Comparison of ENCODE assay signal across 20 mouse cellular contexts in the genomic region with DNA sequence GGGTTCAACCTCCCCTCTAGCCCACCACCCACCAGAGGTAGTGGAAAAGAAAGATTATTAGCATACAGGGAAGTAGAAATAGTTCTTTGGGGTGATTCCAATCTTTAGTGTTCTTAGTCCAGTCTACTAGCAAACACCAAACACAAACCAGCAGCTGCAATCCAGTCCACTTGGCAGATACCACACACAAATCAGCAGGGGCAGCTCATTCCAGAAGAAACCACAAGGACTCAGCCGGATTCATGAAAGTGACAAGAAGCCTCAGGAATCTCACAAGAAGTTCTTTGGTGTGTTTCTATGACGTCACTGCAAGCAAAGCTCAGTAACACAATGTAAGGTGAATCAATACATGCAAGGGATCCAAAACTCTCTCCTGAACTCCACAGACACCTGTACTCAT. TPM values are rescaled to one million over a fixed set of nuclear protein-coding genes. Genes with fewer than 3 reads are reported as not detected.
"Had no signal": no experiment of that assay in that cellular context is flagged by ENCODE, and none has a peak within 500 bp of the region (broad histone marks: within the 10 kb centered on the region; RNA-seq: fewer than 3 reads in every experiment).

No protein-coding gene starts in this region.

- H3K27me3 ChIP-seq: liver, embryonic 12.5 days; liver, embryonic 15.5 days; lung, embryonic 15.5 days; midbrain, embryonic 13.5 days; stomach, embryonic 15.5 days had no signal

- H3K4me3 ChIP-seq: left cerebral cortex, adult 2 months; liver, embryonic 12.5 days; liver, embryonic 15.5 days; lung, embryonic 15.5 days; megakaryocyte, embryonic 14.5 days; midbrain, embryonic 10.5 days; midbrain, embryonic 13.5 days; stomach, embryonic 15.5 days had no signal

- ATAC-seq: liver, embryonic 12.5 days; midbrain, embryonic 13.5 days; midbrain, embryonic 16.5 days had no signal

- DNase-seq: kidney, adult 18-20 months; kidney, postnatal 36 days; layer of hippocampus, postnatal 36 days; lung, adult 18-20 months; lung, postnatal 10 days; lung, postnatal 36 days; right cerebral cortex, postnatal 25 days; spleen, adult 18-20 months; thymus, postnatal 25 days had no signal

- H3K36me3 ChIP-seq: liver, embryonic 12.5 days; liver, embryonic 15.5 days; lung, embryonic 15.5 days; midbrain, embryonic 10.5 days; midbrain, embryonic 13.5 days; stomach, embryonic 15.5 days had no signal

- H3K27ac ChIP-seq: kidney, postnatal 0 days; left cerebral cortex, adult 2 months; liver, embryonic 12.5 days; liver, embryonic 15.5 days; lung, embryonic 15.5 days; midbrain, embryonic 10.5 days; midbrain, embryonic 13.5 days; stomach, embryonic 15.5 days had no signal

- H3K4me1 ChIP-seq: midbrain, embryonic 10.5 days; midbrain, embryonic 13.5 days; stomach, embryonic 15.5 days had no signal

RNA-seq across cellular contexts. Expression of a gene that starts 44.1 kb away (rescaled TPM):
- total RNA-seq: monocyte, adult 5-6 weeks had no signal
